Mouse (Mus musculus): ENCODE results near the gene Mink1.
A peak's percentile ranks its signal among the peaks of the same experiment; 100 is the strongest.

Mink1 gene

GRCm38 (mm10) chr11:70635601-70636000 is 72.9 kb downstream of the Mink1 start:
- DNase-seq (ENCODE audit: low read depth, low spot score) = no peak

- no peak for DNase-seq (ENCODE audit: low read depth, low spot score)
Measured at GRCm38 (mm10) chr11:70637764-70638163, 75.1 kb downstream of the Mink1 start.

DNA sequence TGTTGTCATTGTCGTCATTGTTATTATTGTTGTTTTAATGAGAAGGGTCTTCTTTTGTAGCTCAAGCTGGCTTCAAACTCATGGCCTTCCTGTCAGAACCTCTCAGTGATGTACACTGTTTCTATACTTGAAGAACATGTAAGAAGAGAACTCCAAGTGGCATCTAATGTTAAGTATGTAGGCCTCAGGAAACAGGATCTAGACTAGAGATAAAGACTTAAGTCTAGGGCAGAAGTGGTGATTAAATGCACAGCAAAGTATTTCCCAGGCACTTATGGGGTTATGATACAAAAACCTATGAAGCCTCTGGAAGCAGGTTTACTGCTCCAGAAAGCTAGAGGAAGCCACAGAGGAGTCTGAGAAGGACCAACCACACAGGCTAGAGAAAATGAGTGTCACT is 75.6 kb downstream of the Mink1 start:
- no peak for DNase-seq (ENCODE audit: low read depth, low spot score)

GRCm38 (mm10) chr11:70638714-70639278 is 76.1 kb downstream of the Mink1 start, which contains the start of gene Gp1ba:
TSS of gene Gp1ba (plus strand) at chr11:70639122.
- no peak for DNase-seq (ENCODE audit: low read depth, low spot score)

GRCm38 (mm10) chr11:70639976-70640375 is 77.3 kb downstream of the Mink1 start:
- no peak for DNase-seq (ENCODE audit: low read depth, low spot score)

GRCm38 (mm10) chr11:70641241-70641640 is 78.6 kb downstream of the Mink1 start:
- no peak for DNase-seq (ENCODE audit: low read depth, low spot score)

GRCm38 (mm10) chr11:70643051-70643450 is 80.4 kb downstream of the Mink1 start:
- no peak for DNase-seq (ENCODE audit: low read depth, low spot score)

DNA sequence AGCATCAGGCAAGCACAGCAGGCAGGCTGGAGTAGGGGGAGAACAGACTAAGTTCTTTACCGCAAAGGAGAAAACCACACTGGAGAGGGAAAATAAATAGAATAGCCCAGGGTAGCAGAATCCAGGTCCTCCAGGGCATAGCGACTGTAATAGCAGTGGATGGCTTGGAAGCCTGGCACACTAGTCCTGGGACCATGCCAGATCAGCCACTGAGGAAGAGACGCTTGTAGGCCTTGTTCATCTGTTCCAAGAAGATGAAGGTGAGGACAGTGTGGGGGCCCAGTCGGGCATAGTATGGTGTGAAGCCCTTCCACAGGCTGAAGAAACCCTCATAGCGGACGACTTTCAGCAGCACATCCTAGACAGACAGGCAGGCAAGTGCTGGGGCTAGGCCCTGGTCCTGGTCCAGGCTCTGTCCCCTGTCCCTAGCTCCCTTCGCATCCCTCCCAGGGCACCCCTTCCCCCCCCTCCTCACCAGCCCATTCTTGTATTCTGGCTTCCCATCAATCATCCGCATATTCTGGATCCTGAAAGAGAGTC is 82.0 kb downstream of the Mink1 start:
- no peak for DNase-seq (ENCODE audit: low read depth, low spot score)

- DNase-seq (ENCODE audit: low read depth, low spot score) = no peak
Measured at GRCm38 (mm10) chr11:70645461-70646258, 83.0 kb downstream of the Mink1 start.

GRCm38 (mm10) chr11:70646259-70646555 is 83.5 kb downstream of the Mink1 start:
- no peak for DNase-seq (ENCODE audit: low read depth, low spot score)

GRCm38 (mm10) chr11:70646691-70647650 is 84.3 kb downstream of the Mink1 start, which contains the start of the genes Rnf167 and Slc25a11:
TSS of gene Rnf167 (plus strand) at chr11:70647235.
TSS of gene Slc25a11 (minus strand) at chr11:70647479.
- peak; percentile 100 for DNase-seq (ENCODE audit: low read depth, low spot score)

DNA sequence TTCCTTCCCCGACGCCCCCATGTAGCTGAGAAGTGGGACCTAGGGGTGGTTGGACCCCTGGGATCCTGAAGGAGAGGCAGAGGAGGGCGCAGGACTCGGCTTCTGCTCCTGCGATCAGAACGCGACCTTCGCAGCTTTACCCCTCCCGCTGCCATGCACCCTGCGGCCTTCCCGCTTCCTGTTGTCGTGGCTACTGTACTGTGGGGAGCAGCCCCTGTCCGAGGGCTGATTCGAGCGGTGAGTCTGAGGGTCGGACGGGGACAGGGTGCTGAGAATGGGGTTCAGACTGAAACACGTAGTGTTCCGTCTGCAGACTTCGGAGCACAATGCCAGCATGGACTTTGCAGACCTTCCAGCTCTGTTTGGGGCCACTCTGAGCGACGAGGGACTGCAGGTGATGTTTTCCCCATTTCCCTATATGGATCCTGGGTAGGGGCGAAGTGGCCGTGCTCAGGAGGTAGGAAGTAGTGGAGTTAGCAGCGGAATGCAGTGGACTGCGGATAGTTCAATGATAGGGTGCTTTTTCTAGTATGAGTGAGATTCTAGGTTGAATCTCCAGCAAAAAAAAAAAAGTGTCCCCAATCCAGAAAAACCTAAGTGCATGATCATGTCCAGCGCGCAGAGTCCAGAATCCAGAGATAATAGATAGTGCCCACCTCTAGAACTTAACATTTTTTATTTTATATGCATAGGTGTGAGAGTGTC is 85.2 kb downstream of the Mink1 start:
- DNase-seq (ENCODE audit: low read depth, low spot score) = no peak

DNA sequence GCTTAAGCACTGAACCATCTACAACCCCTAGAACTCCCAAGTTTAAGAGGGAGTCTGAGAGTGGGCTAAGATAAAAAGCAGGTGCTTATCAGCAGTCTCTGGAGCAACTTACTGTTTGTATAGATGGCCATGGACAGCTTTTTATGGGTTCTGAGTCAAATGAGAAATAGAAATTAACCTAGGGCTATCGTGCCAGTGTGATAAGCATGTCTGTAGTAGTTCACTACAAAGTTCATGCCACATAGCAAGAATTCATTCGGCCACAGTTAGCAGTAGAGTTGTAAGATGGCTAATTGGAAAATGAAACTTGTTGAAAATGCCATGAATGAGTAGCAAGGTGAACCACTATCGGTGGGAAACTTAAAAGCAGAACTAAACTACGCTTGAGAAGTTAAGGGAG is 85.8 kb downstream of the Mink1 start:
- no peak for DNase-seq (ENCODE audit: low read depth, low spot score)

- no peak for DNase-seq (ENCODE audit: low read depth, low spot score)
Measured at GRCm38 (mm10) chr11:70649185-70649734, 86.6 kb downstream of the Mink1 start.

DNA sequence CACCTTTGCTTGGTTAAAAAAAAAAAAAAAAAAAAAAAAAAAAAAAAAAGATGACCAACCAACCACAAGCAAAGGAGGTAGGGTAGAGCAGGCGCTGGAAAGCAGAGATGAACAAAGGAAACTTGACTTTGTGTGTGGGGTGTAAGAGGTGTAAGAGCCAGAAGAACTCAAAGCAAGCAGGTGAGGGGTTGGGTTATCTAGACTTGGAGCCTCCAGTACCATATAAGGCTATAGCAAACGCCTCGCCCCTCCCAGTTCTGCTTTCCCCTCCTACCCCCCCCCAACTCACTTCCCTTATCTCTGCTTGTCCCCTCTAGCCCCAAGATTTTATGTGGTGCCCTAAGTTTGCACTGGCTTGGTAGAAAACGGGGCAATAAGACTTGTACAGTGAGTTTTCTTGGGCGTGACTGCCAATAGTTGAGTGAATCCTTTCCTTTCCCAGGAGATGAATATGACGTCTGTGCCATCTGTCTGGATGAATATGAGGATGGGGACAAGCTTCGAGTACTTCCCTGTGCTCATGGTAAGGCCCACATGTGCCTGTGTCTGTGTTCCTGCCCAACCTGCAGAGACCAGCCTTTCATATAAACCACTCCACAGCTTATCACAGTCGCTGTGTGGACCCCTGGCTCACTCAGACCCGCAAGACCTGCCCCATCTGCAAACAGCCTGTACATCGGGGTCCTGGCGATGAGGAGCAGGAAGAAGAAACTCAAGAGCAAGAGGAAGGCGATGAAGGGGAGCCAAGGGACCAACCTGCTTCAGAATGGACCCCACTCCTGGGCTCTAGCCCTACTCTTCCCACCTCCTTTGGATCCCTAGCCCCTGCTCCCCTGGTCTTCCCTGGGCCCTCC is 87.9 kb downstream of the Mink1 start:
- DNase-seq (ENCODE audit: low read depth, low spot score) = no peak

GRCm38 (mm10) chr11:70651391-70651790 is 88.7 kb downstream of the Mink1 start:
- DNase-seq (ENCODE audit: low read depth, low spot score) = no peak

DNA sequence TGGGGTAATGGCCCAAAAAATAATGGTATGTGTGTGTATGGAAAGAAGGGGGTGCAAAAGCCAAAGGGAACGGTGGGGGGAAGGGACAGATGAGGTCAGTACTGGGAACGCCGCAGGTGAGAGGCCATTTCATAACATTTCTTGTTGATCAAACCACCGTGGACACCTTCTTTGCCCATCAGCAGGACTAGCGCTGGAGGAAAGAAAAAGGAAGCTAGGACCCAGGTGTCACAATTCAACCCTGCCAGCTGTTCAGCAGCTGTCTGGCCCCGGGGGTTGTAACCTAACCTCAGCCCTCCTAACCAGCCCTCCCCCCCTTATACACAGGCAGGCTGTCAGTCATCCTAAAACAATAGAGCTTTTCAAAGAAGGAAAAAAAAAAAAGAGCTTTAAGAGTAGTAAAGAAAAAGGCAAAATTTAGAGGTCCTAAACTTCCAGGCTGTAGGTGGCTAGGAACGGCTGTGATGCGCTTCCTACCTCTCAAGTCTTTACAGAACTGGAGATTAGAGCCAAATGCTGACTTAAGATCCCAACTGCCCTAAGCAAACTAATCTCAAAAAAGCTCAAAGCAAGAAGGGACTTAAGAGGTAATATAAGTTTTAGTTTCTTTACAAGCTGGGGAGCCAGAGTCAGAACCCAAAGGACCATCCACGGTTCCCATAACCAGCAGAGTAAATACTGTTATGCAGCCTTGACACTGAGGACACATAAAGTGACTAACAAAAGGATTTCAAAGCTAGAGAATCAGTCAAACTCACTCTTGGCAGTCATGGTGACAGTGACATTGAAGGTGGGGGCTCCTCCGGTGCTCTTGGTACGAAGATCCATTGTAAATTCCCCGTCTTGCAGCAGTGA is 89.6 kb downstream of the Mink1 start:
- peak; percentile 40 for DNase-seq (ENCODE audit: low read depth, low spot score)

DNA sequence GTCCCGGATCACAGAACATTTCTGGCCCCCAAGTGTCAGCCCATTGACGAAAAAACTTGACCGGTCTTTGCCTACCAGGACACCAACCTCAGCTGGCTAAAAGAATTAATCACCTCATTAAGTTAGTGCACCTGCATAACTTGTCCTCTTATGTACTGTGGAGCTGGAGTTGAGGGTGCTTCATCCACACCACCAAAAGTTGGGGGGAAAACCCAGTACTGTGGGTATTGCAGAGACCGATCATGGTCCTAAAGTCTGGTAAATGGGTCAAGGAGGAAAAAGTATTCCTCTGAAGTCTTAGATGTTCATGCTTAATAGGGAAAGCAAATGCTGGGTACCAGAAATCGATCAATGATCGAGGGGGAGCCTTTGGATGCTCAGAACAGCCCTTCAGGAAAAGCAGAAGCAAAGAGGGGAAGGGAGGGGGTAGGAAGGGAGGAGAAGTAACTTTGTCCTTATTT is 90.2 kb downstream of the Mink1 start:
- DNase-seq (ENCODE audit: low read depth, low spot score) = no peak

Data from ZHBTc4 (cell line).